Mouse (Mus musculus): Measurements from ENCODE around the gene Maml3. TPM values are rescaled to one million over a fixed set of nuclear protein-coding genes. Genes with fewer than 3 reads are reported as not detected.

Gene Maml3
- polyA plus RNA-seq, 1 experiment from 2014 or later, result 2.9 TPM

GRCm38 (mm10) chr3:51881393-51881792 lies 223.5 kb downstream of the Maml3 start:
- TF ChIP-seq CTCF (IDR thresholded peaks at IDR 0.05; ENCODE audit: low read depth) (no peak), EP300 (optimal IDR thresholded peaks at IDR 0.05) (no peak)
- WGBS, result 79% methylated on average over 2 of the region's 2 CpGs

GRCm38 (mm10) chr3:51880506-51881036 lies 224.3 kb downstream of the Maml3 start:
- no peak overlapping the region for H3K4me2 ChIP-seq (replicated peaks; ENCODE audit: low read depth)
- TF ChIP-seq EP300 (optimal IDR thresholded peaks at IDR 0.05) (no peak), CTCF (IDR thresholded peaks at IDR 0.05; ENCODE audit: low read depth) (no peak)
- H3K27ac ChIP-seq (replicated peaks), result no peak overlapping the region
- H3K9ac ChIP-seq (ENCODE audit: low read length), result no peak overlapping the region
- H3K9me3 ChIP-seq (ENCODE audit: control insufficient read depth, low read length), result no peaks in the 10 kb centered on the region
- no peak overlapping the region for H3K4me3 ChIP-seq (ENCODE audit: low read depth, low read length)
- DNase-seq (ENCODE audit: low spot score) (no peak), ATAC-seq (ENCODE audit: low FRiP score, low TSS enrichment) (no peak)
- WGBS, result 71% methylated on average over 8 of the region's 8 CpGs
- no peaks in the 10 kb centered on the region for H3K36me3 ChIP-seq (ENCODE audit: control insufficient read depth, insufficient read depth, low read length)
- H3K27me3 ChIP-seq (ENCODE audit: control insufficient read depth, insufficient read depth, low read length), result no peaks in the 10 kb centered on the region
- no peaks in the 10 kb centered on the region for H3K4me1 ChIP-seq (replicated peaks; ENCODE audit: control insufficient read depth, insufficient read depth)

More at GRCm38 (mm10) chr3:51881393-51881792, 223.5 kb downstream of the Maml3 start:
- no peak overlapping the region for H3K9ac ChIP-seq (ENCODE audit: low read length)
- ATAC-seq (ENCODE audit: low FRiP score, low TSS enrichment), result no peak
- H3K27ac ChIP-seq (replicated peaks), result no peak overlapping the region
- no peak overlapping the region for H3K4me2 ChIP-seq (replicated peaks; ENCODE audit: low read depth)
- H3K9me3 ChIP-seq (ENCODE audit: control insufficient read depth, low read length), result no peaks in the 10 kb centered on the region
- no peak for DNase-seq (ENCODE audit: low spot score)
- no peaks in the 10 kb centered on the region for H3K27me3 ChIP-seq (ENCODE audit: control insufficient read depth, insufficient read depth, low read length)
- H3K36me3 ChIP-seq (ENCODE audit: control insufficient read depth, insufficient read depth, low read length), result no peaks in the 10 kb centered on the region
- no peak overlapping the region for H3K4me3 ChIP-seq (ENCODE audit: low read depth, low read length)
- H3K4me1 ChIP-seq (replicated peaks; ENCODE audit: control insufficient read depth, insufficient read depth), result no peaks in the 10 kb centered on the region

- no peaks in the 10 kb centered on the region for H3K36me3 ChIP-seq (ENCODE audit: control insufficient read depth, insufficient read depth, low read length)
- ATAC-seq (ENCODE audit: low FRiP score, low TSS enrichment) (no peak), DNase-seq (ENCODE audit: low spot score) (no peak)
- no peak overlapping the region for H3K4me3 ChIP-seq (ENCODE audit: low read depth, low read length)
- no peaks in the 10 kb centered on the region for H3K4me1 ChIP-seq (replicated peaks; ENCODE audit: control insufficient read depth, insufficient read depth)
- no peak overlapping the region for H3K27ac ChIP-seq (replicated peaks)
- 78% methylated on average over 11 of the region's 11 CpGs for WGBS
- no peak overlapping the region for H3K4me2 ChIP-seq (replicated peaks; ENCODE audit: low read depth)
- TF ChIP-seq CTCF (IDR thresholded peaks at IDR 0.05; ENCODE audit: low read depth) (no peak), EP300 (optimal IDR thresholded peaks at IDR 0.05) (no peak)
- no peaks in the 10 kb centered on the region for H3K27me3 ChIP-seq (ENCODE audit: control insufficient read depth, insufficient read depth, low read length)
- no peak overlapping the region for H3K9ac ChIP-seq (ENCODE audit: low read length)
- no peaks in the 10 kb centered on the region for H3K9me3 ChIP-seq (ENCODE audit: control insufficient read depth, low read length)
These were observed 225.7 kb downstream of the Maml3 start for GRCm38 (mm10) chr3:51879211-51879610.

- TF ChIP-seq EP300 (optimal IDR thresholded peaks at IDR 0.05), result no peak
- no peak for TF ChIP-seq CTCF (IDR thresholded peaks at IDR 0.05; ENCODE audit: low read depth)
- DNase-seq (ENCODE audit: low spot score) (no peak), ATAC-seq (ENCODE audit: low FRiP score, low TSS enrichment) (no peak)
- H3K27ac ChIP-seq (replicated peaks), result no peak overlapping the region
- no peaks in the 10 kb centered on the region for H3K27me3 ChIP-seq (ENCODE audit: control insufficient read depth, insufficient read depth, low read length)
- no peaks in the 10 kb centered on the region for H3K36me3 ChIP-seq (ENCODE audit: control insufficient read depth, insufficient read depth, low read length)
- H3K9me3 ChIP-seq (ENCODE audit: control insufficient read depth, low read length), result no peaks in the 10 kb centered on the region
- no peak overlapping the region for H3K4me3 ChIP-seq (ENCODE audit: low read depth, low read length)
- no peak overlapping the region for H3K4me2 ChIP-seq (replicated peaks; ENCODE audit: low read depth)
- WGBS, result 57% methylated on average over 9 of the region's 9 CpGs
- H3K4me1 ChIP-seq (replicated peaks; ENCODE audit: control insufficient read depth, insufficient read depth), result no peaks in the 10 kb centered on the region
- H3K9ac ChIP-seq (ENCODE audit: low read length), result no peak overlapping the region
These were observed 226.3 kb downstream of the Maml3 start for GRCm38 (mm10) chr3:51878577-51878976.

- DNase-seq (ENCODE audit: low spot score) (no peak), ATAC-seq (ENCODE audit: low FRiP score, low TSS enrichment) (no peak)
- no peak overlapping the region for H3K4me2 ChIP-seq (replicated peaks; ENCODE audit: low read depth)
- TF ChIP-seq CTCF (IDR thresholded peaks at IDR 0.05; ENCODE audit: low read depth) (no peak), EP300 (optimal IDR thresholded peaks at IDR 0.05) (no peak)
- no peak overlapping the region for H3K9ac ChIP-seq (ENCODE audit: low read length)
- no peaks in the 10 kb centered on the region for H3K9me3 ChIP-seq (ENCODE audit: control insufficient read depth, low read length)
- 76% methylated on average over 9 of the region's 9 CpGs for WGBS
- no peaks in the 10 kb centered on the region for H3K27me3 ChIP-seq (ENCODE audit: control insufficient read depth, insufficient read depth, low read length)
- H3K36me3 ChIP-seq (ENCODE audit: control insufficient read depth, insufficient read depth, low read length), result no peaks in the 10 kb centered on the region
- H3K4me3 ChIP-seq (ENCODE audit: low read depth, low read length), result no peak overlapping the region
- no peaks in the 10 kb centered on the region for H3K4me1 ChIP-seq (replicated peaks; ENCODE audit: control insufficient read depth, insufficient read depth)
- no peak overlapping the region for H3K27ac ChIP-seq (replicated peaks)
These were observed 228.1 kb downstream of the Maml3 start for GRCm38 (mm10) chr3:51876729-51877128.

- Histone ChIP-seq H3K9me3 (ENCODE audit: control insufficient read depth, low read length) (no peaks in the 10 kb centered on the region), H3K27me3 (ENCODE audit: control insufficient read depth, insufficient read depth, low read length) (no peaks in the 10 kb centered on the region), H3K4me1 (replicated peaks; ENCODE audit: control insufficient read depth, insufficient read depth) (no peaks in the 10 kb centered on the region), H3K36me3 (ENCODE audit: control insufficient read depth, insufficient read depth, low read length) (no peaks in the 10 kb centered on the region), H3K27ac (replicated peaks) (no peak overlapping the region), H3K9ac (ENCODE audit: low read length) (no peak overlapping the region), H3K4me3 (ENCODE audit: low read depth, low read length) (no peak overlapping the region), H3K4me2 (replicated peaks; ENCODE audit: low read depth) (no peak overlapping the region)
- DNase-seq (ENCODE audit: low spot score) (no peak), ATAC-seq (ENCODE audit: low FRiP score, low TSS enrichment) (no peak)
- TF ChIP-seq CTCF (IDR thresholded peaks at IDR 0.05; ENCODE audit: low read depth) (no peak), EP300 (optimal IDR thresholded peaks at IDR 0.05) (no peak)
- WGBS, result 88% methylated on average over 4 of the region's 4 CpGs
These were observed 229.2 kb downstream of the Maml3 start for GRCm38 (mm10) chr3:51875629-51876028.

Data from stomach, postnatal 0 days (tissue).